Mouse (Mus musculus) E14TG2a.4 (cell line): ENCODE measurements around the gene Vsig10.

Experiments used
- CTCF ChIP-seq: conservative IDR thresholded peaks from 2 replicates; pipeline ENCODE4 v1.5.1; 2014; ENCODE audit warnings: low read length
- NANOG ChIP-seq: IDR thresholded peaks from 2 replicates; pipeline ENCODE4 v1.6.1; 2014; ENCODE audit warnings: borderline replicate concordance, low read length, mixed read lengths
- POU5F1 ChIP-seq: IDR thresholded peaks from 2 replicates; pipeline ENCODE4 v1.6.1; 2014; ENCODE audit warnings: low read length, borderline replicate concordance

GRCm38 (mm10) chr5:117363066-117363782 is 44.3 kb downstream of the Vsig10 start:
- TF ChIP-seq CTCF, result no peak
- no peak for TF ChIP-seq POU5F1
- no peak for TF ChIP-seq NANOG
